8 mouse cellular contexts compared by ENCODE assay signal in genomic region chr17:15208808-15209173, GRCm38 (mm10).
DNase-seq lines count a peak whose midpoint lies in the region; ATAC-seq and TF ChIP-seq lines count a peak whose summit lies in the region.

No protein-coding gene starts in this region.

- H3K4me2 ChIP-seq in embryonic facial prominence, embryonic 15.5 days (replicated peaks) = peak overlapping the region; percentile 61
- peak overlapping the region; percentile 60 for H3K4me2 ChIP-seq in hindbrain, embryonic 16.5 days (ENCODE audit: low read length)
- peak overlapping the region; percentile 66 for H3K4me2 ChIP-seq in midbrain, postnatal 0 days (ENCODE audit: low read depth, low read length, poor library complexity, severe bottlenecking)

- WGBS in embryonic facial prominence, embryonic 15.5 days = 47% methylated on average over 3 of the region's 3 CpGs
- 24% methylated on average over 3 of the region's 3 CpGs for WGBS in hindbrain, embryonic 16.5 days
- WGBS in midbrain, postnatal 0 days = 22% methylated on average over 3 of the region's 3 CpGs
- WGBS in lung, adult 2 months = 72% methylated on average over 3 of the region's 3 CpGs

- no peak overlapping the region for H3K9ac ChIP-seq in embryonic facial prominence, embryonic 15.5 days
- H3K9ac ChIP-seq in hindbrain, embryonic 16.5 days (ENCODE audit: low read depth, low read length) = peak overlapping the region; percentile 49
- peak overlapping the region; percentile 51 for H3K9ac ChIP-seq in midbrain, postnatal 0 days (replicated peaks; ENCODE audit: low read length, poor library complexity, severe bottlenecking)

- H3K36me3 ChIP-seq in embryonic facial prominence, embryonic 15.5 days = no peaks in the 10 kb centered on the region
- H3K36me3 ChIP-seq in hindbrain, embryonic 16.5 days (ENCODE audit: control insufficient read depth, insufficient read depth, low read length) = no peaks in the 10 kb centered on the region
- no peaks in the 10 kb centered on the region for H3K36me3 ChIP-seq in midbrain, postnatal 0 days (ENCODE audit: insufficient read depth, low read length)

- peaks cover 17% of the 10 kb centered on the region for H3K4me1 ChIP-seq in embryonic facial prominence, embryonic 15.5 days
- peaks cover 10% of the 10 kb centered on the region for H3K4me1 ChIP-seq in hindbrain, embryonic 16.5 days (ENCODE audit: control insufficient read depth, insufficient read depth, low read depth, low read length)
- no peaks in the 10 kb centered on the region for H3K4me1 ChIP-seq in midbrain, postnatal 0 days (ENCODE audit: insufficient read depth, low read length)
- H3K4me1 ChIP-seq in lung, adult 2 months (ENCODE audit: control insufficient read depth, insufficient read depth, low read length) = 0 out of 2 replicates have a peak, but pooled peaks cover 2% of the 10 kb centered on the region

- no peaks in the 10 kb centered on the region for H3K27me3 ChIP-seq in embryonic facial prominence, embryonic 15.5 days
- no peaks in the 10 kb centered on the region for H3K27me3 ChIP-seq in hindbrain, embryonic 16.5 days (replicated peaks; ENCODE audit: control insufficient read depth, insufficient read depth, low read length)
- H3K27me3 ChIP-seq in midbrain, postnatal 0 days (ENCODE audit: insufficient read depth, low read length) = no peaks in the 10 kb centered on the region

- H3K9me3 ChIP-seq in embryonic facial prominence, embryonic 15.5 days (replicated peaks) = no peaks in the 10 kb centered on the region
- H3K9me3 ChIP-seq in hindbrain, embryonic 16.5 days (ENCODE audit: control insufficient read depth, low read length) = no peaks in the 10 kb centered on the region
- no peaks in the 10 kb centered on the region for H3K9me3 ChIP-seq in midbrain, postnatal 0 days (ENCODE audit: low read length)

- peak overlapping the region; percentile 85 for H3K27ac ChIP-seq in layer of hippocampus, adult 2 months
- H3K27ac ChIP-seq in embryonic facial prominence, embryonic 15.5 days (replicated peaks) = no peak overlapping the region
- H3K27ac ChIP-seq in hindbrain, embryonic 16.5 days (ENCODE audit: low read depth, low read length) = peak overlapping the region; percentile 63
- peak overlapping the region; percentile 75 for H3K27ac ChIP-seq in midbrain, postnatal 0 days (ENCODE audit: low read depth, low read length)

- no peak for TF ChIP-seq POLR2A in lung, adult 2 months (IDR thresholded peaks at IDR 0.05; ENCODE audit: borderline replicate concordance, extremely low read depth, low read depth, low read length)

- no peak for TF ChIP-seq CTCF in layer of hippocampus, adult 2 months (conservative IDR thresholded peaks at IDR 0.05)
- TF ChIP-seq CTCF in midbrain, postnatal 0 days (IDR thresholded peaks at IDR 0.05) = no peak
- TF ChIP-seq CTCF in lung, adult 2 months (IDR thresholded peaks at IDR 0.05; ENCODE audit: insufficient read depth, low read length) = no peak

- H3K4me3 ChIP-seq in layer of hippocampus, adult 2 months = no peak overlapping the region
- H3K4me3 ChIP-seq in embryonic facial prominence, embryonic 15.5 days (replicated peaks) = no peak overlapping the region; the same call in 1 of the 2 replicates
- H3K4me3 ChIP-seq in hindbrain, embryonic 16.5 days (ENCODE audit: low read length) = peak overlapping the region; percentile 33
- peak overlapping the region; percentile 32 for H3K4me3 ChIP-seq in midbrain, postnatal 0 days (ENCODE audit: low read depth, low read length)
- H3K4me3 ChIP-seq in lung, adult 2 months (replicated peaks; ENCODE audit: extremely low read depth, low read depth, low read length) = no peak overlapping the region

- no peak for ATAC-seq in embryonic facial prominence, embryonic 15.5 days (ENCODE audit: insufficient number of reproducible peaks, low FRiP score, low TSS enrichment, low read depth)
- ATAC-seq in hindbrain, embryonic 16.5 days = peak; percentile 65
- peak; percentile 36; the same call in 1 of the 2 replicates for ATAC-seq in midbrain, postnatal 0 days (ENCODE audit: low FRiP score)

- no peak for DNase-seq in layer of hippocampus, adult 2 months (ENCODE audit: low spot score in 2 of 2)
- DNase-seq in layer of hippocampus, postnatal 10 days (ENCODE audit: low spot score in 2 of 2) = no peak
- peak; percentile 37 for DNase-seq in midbrain, postnatal 0 days (ENCODE audit: low spot score)
- no peak for DNase-seq in thymus, postnatal 14 days
- no peak for DNase-seq in lung, adult 2 months
- DNase-seq in Muller cell, postnatal 12 days (ENCODE audit: inconsistent ontology term) = no peak

Comparison
In these comparisons a context has a peak if more than half of its experiments do, and no peak if none do; other contexts are left out.
1. H3K4me3 ChIP-seq: peak in hindbrain, embryonic 16.5 days (single experiment) and midbrain, postnatal 0 days (single experiment); none in layer of hippocampus, adult 2 months (single experiment), embryonic facial prominence, embryonic 15.5 days (single experiment) and lung, adult 2 months (single experiment).
2. Peak in every context shown above with its lines, with median percentiles within 50 percentile points of each other: H3K4me2 ChIP-seq.